Mouse (Mus musculus): ENCODE data around the gene E130114P18Rik. TPM values are rescaled to one million over a fixed set of nuclear protein-coding genes. Genes with fewer than 3 reads are reported as not detected.
A peak's percentile ranks its signal among the peaks of the same experiment; 100 is the strongest.

The E130114P18Rik gene
- polyA plus RNA-seq, 1 experiment from 2014 or later: 3.0 TPM

GRCm38 (mm10) chr4:97803791-97804190, 25.9 kb upstream of the E130114P18Rik start:
- no peak overlapping the region for H3K4me3 ChIP-seq

DNA sequence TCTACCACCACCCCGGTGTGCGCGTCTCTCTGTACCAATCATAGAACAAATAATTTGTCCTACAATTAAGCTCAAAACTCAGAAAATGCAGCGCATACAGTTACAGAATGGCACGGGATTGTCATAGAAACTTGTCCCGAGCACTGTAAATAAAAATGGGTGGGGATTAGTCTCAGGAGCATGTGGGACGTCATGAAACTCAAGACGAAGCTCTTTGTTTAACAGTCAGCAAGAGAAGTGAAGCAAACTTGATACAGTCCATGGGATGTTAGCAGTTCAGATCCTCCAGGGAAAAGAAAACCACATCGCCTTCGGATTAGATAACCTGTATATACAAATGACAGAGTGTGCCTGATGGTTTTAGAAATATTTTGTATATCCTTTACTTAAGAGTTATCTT, 18.6 kb upstream of the E130114P18Rik start:
- 67% methylated on average over 10 of the region's 10 CpGs for WGBS
- peaks cover 14% of the 10 kb centered on the region; the same call in 1 of the 2 replicates for H3K36me3 ChIP-seq
- ATAC-seq (ENCODE audit: insufficient number of reproducible peaks, low FRiP score, low TSS enrichment, low read depth): no peak

More at GRCm38 (mm10) chr4:97803791-97804190, 25.9 kb upstream of the E130114P18Rik start:
- ATAC-seq (ENCODE audit: insufficient number of reproducible peaks, low FRiP score, low TSS enrichment, low read depth): no peak
- Histone ChIP-seq H3K9ac (no peak overlapping the region), H3K9me3 (0 out of 2 replicates have a peak, but pooled peaks cover 3% of the 10 kb centered on the region), H3K4me1 (0 out of 2 replicates have a peak, but pooled peaks cover 2% of the 10 kb centered on the region), H3K4me2 (no peak overlapping the region), H3K36me3 (peaks cover 17% of the 10 kb centered on the region), H3K27ac (no peak overlapping the region), H3K27me3 (no peaks in the 10 kb centered on the region)
- WGBS: 87% methylated on average over 3 of the region's 3 CpGs

GRCm38 (mm10) chr4:97795957-97796356, 18.1 kb upstream of the E130114P18Rik start:
- 73% methylated on average over 5 of the region's 5 CpGs for WGBS
- Histone ChIP-seq H3K4me3 (no peak overlapping the region), H3K9ac (no peak overlapping the region), H3K9me3 (no peaks in the 10 kb centered on the region), H3K4me1 (peaks cover 6% of the 10 kb centered on the region), H3K27me3 (no peaks in the 10 kb centered on the region), H3K4me2 (no peak overlapping the region), H3K36me3 (peaks cover 12% of the 10 kb centered on the region; the same call in 1 of the 2 replicates), H3K27ac (no peak overlapping the region)
- no peak for ATAC-seq (ENCODE audit: insufficient number of reproducible peaks, low FRiP score, low TSS enrichment, low read depth)

More for the DNA sequence above, 18.6 kb upstream of the E130114P18Rik start:
- Histone ChIP-seq H3K27ac (no peak overlapping the region), H3K9me3 (no peaks in the 10 kb centered on the region), H3K4me1 (peaks cover 6% of the 10 kb centered on the region), H3K4me2 (no peak overlapping the region), H3K27me3 (no peaks in the 10 kb centered on the region), H3K4me3 (no peak overlapping the region), H3K9ac (no peak overlapping the region)

DNA sequence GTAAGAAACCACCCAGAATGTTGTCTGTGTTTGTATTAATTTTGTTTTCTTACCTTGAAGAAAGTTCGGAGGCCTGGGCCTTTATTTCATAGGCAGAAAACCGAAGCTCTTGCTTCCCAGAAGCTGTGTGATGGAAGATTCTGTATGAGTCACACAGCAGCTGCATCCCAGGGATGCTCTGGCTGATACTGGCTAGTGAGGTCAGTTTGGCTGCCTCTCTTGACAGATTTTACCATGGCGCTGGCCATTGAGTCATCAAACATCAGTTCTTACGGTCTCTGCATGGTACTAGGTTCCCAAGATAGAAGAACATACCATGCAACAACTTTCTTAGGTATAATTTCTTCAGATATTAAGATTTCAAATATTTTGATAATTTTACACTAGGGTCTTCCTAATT, 17.0 kb upstream of the E130114P18Rik start:
- ATAC-seq (ENCODE audit: insufficient number of reproducible peaks, low FRiP score, low TSS enrichment, low read depth): no peak
- WGBS: 84% methylated on average over 4 of the region's 4 CpGs
- peaks cover 7% of the 10 kb centered on the region; the same call in 1 of the 2 replicates for H3K36me3 ChIP-seq

GRCm38 (mm10) chr4:97793931-97794330, 16.1 kb upstream of the E130114P18Rik start:
- 85% methylated on average over 10 of the region's 10 CpGs for WGBS
- Histone ChIP-seq H3K36me3 (peaks cover 5% of the 10 kb centered on the region; the same call in 1 of the 2 replicates), H3K27me3 (no peaks in the 10 kb centered on the region), H3K9ac (no peak overlapping the region), H3K9me3 (no peaks in the 10 kb centered on the region), H3K27ac (no peak overlapping the region), H3K4me2 (no peak overlapping the region), H3K4me1 (peaks cover 6% of the 10 kb centered on the region), H3K4me3 (no peak overlapping the region)
- ATAC-seq (ENCODE audit: insufficient number of reproducible peaks, low FRiP score, low TSS enrichment, low read depth): no peak

More for the DNA sequence above, 17.0 kb upstream of the E130114P18Rik start:
- Histone ChIP-seq H3K9ac (no peak overlapping the region), H3K9me3 (no peaks in the 10 kb centered on the region), H3K27me3 (no peaks in the 10 kb centered on the region), H3K4me2 (no peak overlapping the region), H3K4me3 (no peak overlapping the region), H3K27ac (no peak overlapping the region), H3K4me1 (peaks cover 6% of the 10 kb centered on the region)

GRCm38 (mm10) chr4:97788537-97788936, 10.7 kb upstream of the E130114P18Rik start:
- Histone ChIP-seq H3K4me2 (no peak overlapping the region), H3K4me1 (peaks cover 9% of the 10 kb centered on the region; the same call in 1 of the 2 replicates), H3K27ac (no peak overlapping the region), H3K9me3 (no peaks in the 10 kb centered on the region), H3K36me3 (peaks cover 12% of the 10 kb centered on the region), H3K27me3 (no peaks in the 10 kb centered on the region), H3K4me3 (no peak overlapping the region), H3K9ac (no peak overlapping the region)
- WGBS: 70% methylated on average over 4 of the region's 4 CpGs
- no peak for ATAC-seq (ENCODE audit: insufficient number of reproducible peaks, low FRiP score, low TSS enrichment, low read depth)

GRCm38 (mm10) chr4:97787515-97787914, 9.6 kb upstream of the E130114P18Rik start:
- Histone ChIP-seq H3K27me3 (no peaks in the 10 kb centered on the region), H3K4me1 (peaks cover 12% of the 10 kb centered on the region; the same call in 1 of the 2 replicates), H3K9me3 (no peaks in the 10 kb centered on the region), H3K4me2 (no peak overlapping the region), H3K27ac (no peak overlapping the region), H3K9ac (no peak overlapping the region), H3K4me3 (no peak overlapping the region), H3K36me3 (peaks cover 22% of the 10 kb centered on the region)
- WGBS: 73% methylated on average over 3 of the region's 3 CpGs
- ATAC-seq (ENCODE audit: insufficient number of reproducible peaks, low FRiP score, low TSS enrichment, low read depth): no peak

- Histone ChIP-seq H3K9ac (no peak overlapping the region), H3K36me3 (peaks cover 22% of the 10 kb centered on the region), H3K4me2 (no peak overlapping the region), H3K9me3 (no peaks in the 10 kb centered on the region), H3K27me3 (no peaks in the 10 kb centered on the region), H3K4me1 (peaks cover 12% of the 10 kb centered on the region; the same call in 1 of the 2 replicates), H3K27ac (no peak overlapping the region), H3K4me3 (no peak overlapping the region)
- no peak for ATAC-seq (ENCODE audit: insufficient number of reproducible peaks, low FRiP score, low TSS enrichment, low read depth)
- 55% methylated on average over 8 of the region's 8 CpGs for WGBS
Measured at GRCm38 (mm10) chr4:97786571-97786970, 8.7 kb upstream of the E130114P18Rik start.

- Histone ChIP-seq H3K27ac (0 out of 2 replicates have a peak overlapping the region, but pooled peaks have one; percentile 8), H3K4me1 (peaks cover 12% of the 10 kb centered on the region; the same call in 1 of the 2 replicates), H3K27me3 (no peaks in the 10 kb centered on the region), H3K9me3 (no peaks in the 10 kb centered on the region), H3K4me3 (no peak overlapping the region), H3K36me3 (peaks cover 22% of the 10 kb centered on the region), H3K9ac (no peak overlapping the region), H3K4me2 (no peak overlapping the region)
- ATAC-seq (ENCODE audit: insufficient number of reproducible peaks, low FRiP score, low TSS enrichment, low read depth): no peak
- WGBS: 68% methylated on average over 8 of the region's 8 CpGs
Measured at GRCm38 (mm10) chr4:97785547-97786271, 7.8 kb upstream of the E130114P18Rik start.

GRCm38 (mm10) chr4:97784236-97784635, 6.4 kb upstream of the E130114P18Rik start:
- H3K36me3 ChIP-seq: peaks cover 22% of the 10 kb centered on the region
- no peaks in the 10 kb centered on the region for H3K9me3 ChIP-seq
- no peak for ATAC-seq (ENCODE audit: insufficient number of reproducible peaks, low FRiP score, low TSS enrichment, low read depth)
- H3K4me2 ChIP-seq: no peak overlapping the region
- H3K4me1 ChIP-seq: peaks cover 12% of the 10 kb centered on the region; the same call in 1 of the 2 replicates
- H3K27me3 ChIP-seq: no peaks in the 10 kb centered on the region
- 84% methylated on average over 11 of the region's 11 CpGs for WGBS
- H3K9ac ChIP-seq: no peak overlapping the region
- no peak overlapping the region for H3K27ac ChIP-seq
- no peak overlapping the region for H3K4me3 ChIP-seq

DNA sequence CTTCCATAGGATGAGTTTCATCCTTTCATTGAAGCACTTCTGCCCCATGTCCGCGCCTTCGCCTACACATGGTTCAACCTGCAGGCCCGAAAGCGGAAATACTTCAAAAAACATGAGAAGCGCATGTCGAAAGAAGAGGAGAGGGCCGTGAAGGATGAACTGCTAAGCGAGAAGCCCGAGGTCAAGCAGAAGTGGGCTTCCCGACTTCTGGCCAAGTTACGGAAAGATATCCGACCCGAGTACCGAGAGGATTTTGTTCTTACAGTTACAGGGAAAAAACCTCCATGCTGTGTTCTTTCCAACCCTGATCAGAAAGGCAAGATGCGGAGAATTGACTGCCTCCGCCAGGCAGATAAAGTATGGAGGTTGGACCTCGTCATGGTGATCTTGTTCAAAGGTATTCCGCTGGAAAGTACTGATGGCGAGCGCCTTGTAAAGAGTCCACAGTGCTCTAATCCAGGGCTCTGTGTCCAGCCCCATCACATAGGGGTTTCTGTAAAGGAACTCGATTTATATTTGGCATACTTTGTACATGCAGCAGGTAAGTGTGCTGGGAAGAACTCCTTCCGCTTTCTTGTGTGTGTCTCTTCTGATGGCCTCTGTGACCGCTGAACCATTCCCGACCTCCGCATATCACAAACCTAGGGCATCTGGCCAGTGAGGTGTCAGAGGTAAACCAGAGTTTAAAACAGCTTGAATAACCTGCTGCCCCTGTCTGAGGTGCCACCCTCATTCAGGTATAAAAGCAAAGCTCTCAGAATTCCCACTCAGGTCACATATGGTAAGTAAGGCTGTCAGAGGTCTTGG, 5.4 kb upstream of the E130114P18Rik start:
- Histone ChIP-seq H3K4me3 (no peak overlapping the region), H3K9ac (no peak overlapping the region), H3K9me3 (no peaks in the 10 kb centered on the region), H3K27me3 (no peaks in the 10 kb centered on the region), H3K4me1 (peaks cover 12% of the 10 kb centered on the region; the same call in 1 of the 2 replicates), H3K36me3 (peaks cover 18% of the 10 kb centered on the region), H3K4me2 (no peak overlapping the region), H3K27ac (no peak overlapping the region)
- ATAC-seq (ENCODE audit: insufficient number of reproducible peaks, low FRiP score, low TSS enrichment, low read depth): no peak
- 91% methylated on average over 26 of the region's 26 CpGs for WGBS

- no peak overlapping the region for H3K4me3 ChIP-seq
- H3K4me1 ChIP-seq: peaks cover 12% of the 10 kb centered on the region; the same call in 1 of the 2 replicates
- 85% methylated on average over 6 of the region's 6 CpGs for WGBS
- no peak overlapping the region for H3K27ac ChIP-seq
- H3K4me2 ChIP-seq: no peak overlapping the region
- no peak overlapping the region for H3K9ac ChIP-seq
- no peaks in the 10 kb centered on the region for H3K9me3 ChIP-seq
- no peak for ATAC-seq (ENCODE audit: insufficient number of reproducible peaks, low FRiP score, low TSS enrichment, low read depth)
- H3K36me3 ChIP-seq: peaks cover 18% of the 10 kb centered on the region
- no peaks in the 10 kb centered on the region for H3K27me3 ChIP-seq
Measured at GRCm38 (mm10) chr4:97782497-97782896, 4.6 kb upstream of the E130114P18Rik start.
